Mouse (Mus musculus): ENCODE measurements around the gene Osbpl2.

DNA sequence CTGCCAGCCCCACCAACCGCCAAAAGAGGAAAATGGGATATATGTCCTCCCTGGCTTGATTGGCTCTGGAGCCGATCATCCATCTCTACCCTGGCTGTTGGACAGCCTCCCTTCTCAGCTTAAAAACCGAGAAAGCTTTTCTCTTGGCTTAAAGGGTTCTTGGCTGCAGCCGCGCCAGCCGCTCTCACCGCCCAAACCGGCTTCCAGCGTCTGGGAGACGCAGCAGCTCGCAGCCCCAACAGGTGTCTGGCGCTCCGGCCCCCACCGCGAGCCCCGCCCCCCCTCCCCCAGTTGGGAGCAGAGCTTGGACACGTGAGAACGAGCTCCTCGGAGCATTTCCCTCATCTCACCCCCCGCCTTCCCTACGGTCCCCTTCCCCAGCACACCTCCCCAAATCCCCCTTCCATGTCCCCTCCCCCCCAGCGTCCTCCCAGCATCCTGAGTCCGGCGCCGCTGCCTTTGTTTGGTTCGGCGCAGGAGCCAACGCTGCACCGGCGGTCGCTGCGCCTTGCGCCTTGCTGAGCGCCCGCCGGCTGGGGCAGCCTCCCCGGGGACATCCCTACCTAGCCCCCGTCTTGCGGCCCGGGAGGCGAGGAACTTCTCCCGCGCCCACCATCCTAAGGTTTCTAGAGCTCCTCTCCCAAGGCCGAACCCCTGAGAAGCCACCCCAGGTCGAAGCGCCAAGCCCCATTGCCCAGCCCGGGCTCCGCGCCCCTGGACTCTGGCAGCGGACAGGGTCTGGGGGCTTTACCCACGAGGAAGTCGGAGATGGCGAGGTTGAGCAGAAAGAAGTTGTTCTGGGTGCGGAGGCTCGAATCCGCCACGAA, 15.7 kb upstream of the Osbpl2 start:
- TF ChIP-seq CTCF (IDR thresholded peaks at IDR 0.05; ENCODE audit: low read depth) (no peak), EP300 (IDR thresholded peaks at IDR 0.05; ENCODE audit: low read depth) (no peak)
